Mouse (Mus musculus): Measurements from ENCODE around the gene F3. TPM values are rescaled to one million over a fixed set of nuclear protein-coding genes. Genes with fewer than 3 reads are reported as not detected.

F3 gene
- polyA plus RNA-seq, 1 experiment from 2014 or later, result 13.0 TPM

- peak overlapping the region; percentile 76 for H3K4me3 ChIP-seq (ENCODE audit: low read depth, low read length)
- H3K27ac ChIP-seq (ENCODE audit: low read length), result peak overlapping the region; percentile 77
- H3K9ac ChIP-seq (ENCODE audit: low read depth, low read length), result peak overlapping the region; percentile 81
- peak overlapping the region; percentile 89 for H3K4me2 ChIP-seq (ENCODE audit: low read length)
- peaks cover 19% of the 10 kb centered on the region for H3K4me1 ChIP-seq (ENCODE audit: control insufficient read depth, insufficient read depth, low read length)
- no peaks in the 10 kb centered on the region for H3K9me3 ChIP-seq (replicated peaks; ENCODE audit: control insufficient read depth, low read length, poor library complexity, severe bottlenecking)
- 0 out of 2 replicates have a peak, but pooled peaks cover 2% of the 10 kb centered on the region for H3K27me3 ChIP-seq (ENCODE audit: control insufficient read depth, insufficient read depth, low read depth, low read length)
- WGBS, result 4% methylated on average over 20 of the region's 20 CpGs
- no peaks in the 10 kb centered on the region for H3K36me3 ChIP-seq (ENCODE audit: control insufficient read depth, insufficient read depth, low read length)
- peak; percentile 76 for ATAC-seq
Measured at GRCm38 (mm10) chr3:121723968-121724524, 709 bp downstream of the F3 start.

- ATAC-seq, result no peak
- Histone ChIP-seq H3K27ac (ENCODE audit: low read length) (no peak overlapping the region), H3K4me2 (ENCODE audit: low read length) (peak overlapping the region; percentile 89), H3K9me3 (replicated peaks; ENCODE audit: control insufficient read depth, low read length, poor library complexity, severe bottlenecking) (no peaks in the 10 kb centered on the region), H3K27me3 (ENCODE audit: control insufficient read depth, insufficient read depth, low read depth, low read length) (0 out of 2 replicates have a peak, but pooled peaks cover 2% of the 10 kb centered on the region), H3K36me3 (ENCODE audit: control insufficient read depth, insufficient read depth, low read length) (peaks cover 2% of the 10 kb centered on the region; the same call in 1 of the 2 replicates), H3K4me1 (ENCODE audit: control insufficient read depth, insufficient read depth, low read length) (peaks cover 19% of the 10 kb centered on the region), H3K4me3 (ENCODE audit: low read depth, low read length) (peak overlapping the region; percentile 76), H3K9ac (ENCODE audit: low read depth, low read length) (peak overlapping the region; percentile 81; the same call in 1 of the 2 replicates)
- WGBS, result 36% methylated on average over 12 of the region's 12 CpGs
Measured at GRCm38 (mm10) chr3:121724553-121724952, 1.2 kb downstream of the F3 start.

DNA sequence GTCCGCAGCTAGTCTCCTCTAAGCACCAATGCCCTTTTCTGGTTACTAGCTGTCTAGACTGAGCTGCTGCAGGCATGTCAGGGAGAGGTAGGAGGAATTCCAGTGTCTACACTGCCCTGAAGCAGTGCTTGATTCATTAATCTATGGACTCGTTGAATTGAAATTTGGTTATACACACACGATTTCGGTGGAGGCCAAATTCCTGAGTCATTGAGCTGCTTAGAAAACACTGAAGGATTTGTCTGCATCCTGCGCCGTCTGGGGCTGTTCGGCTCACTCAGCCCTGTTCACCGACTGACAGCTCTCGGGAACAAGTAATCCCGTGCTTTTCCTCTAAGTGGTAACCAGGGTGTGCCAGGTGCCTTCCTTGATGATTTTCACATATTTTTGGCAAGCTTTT is 2.3 kb downstream of the F3 start:
- Histone ChIP-seq H3K4me2 (ENCODE audit: low read length) (peak overlapping the region; percentile 89), H3K36me3 (ENCODE audit: control insufficient read depth, insufficient read depth, low read length) (peaks cover 4% of the 10 kb centered on the region; the same call in 1 of the 2 replicates), H3K9me3 (replicated peaks; ENCODE audit: control insufficient read depth, low read length, poor library complexity, severe bottlenecking) (no peaks in the 10 kb centered on the region), H3K4me1 (ENCODE audit: control insufficient read depth, insufficient read depth, low read length) (peaks cover 19% of the 10 kb centered on the region), H3K27ac (ENCODE audit: low read length) (no peak overlapping the region), H3K4me3 (ENCODE audit: low read depth, low read length) (no peak overlapping the region), H3K9ac (ENCODE audit: low read depth, low read length) (no peak overlapping the region), H3K27me3 (ENCODE audit: control insufficient read depth, insufficient read depth, low read depth, low read length) (0 out of 2 replicates have a peak, but pooled peaks cover 2% of the 10 kb centered on the region)
- 70% methylated on average over 10 of the region's 10 CpGs for WGBS
- no peak for ATAC-seq

DNA sequence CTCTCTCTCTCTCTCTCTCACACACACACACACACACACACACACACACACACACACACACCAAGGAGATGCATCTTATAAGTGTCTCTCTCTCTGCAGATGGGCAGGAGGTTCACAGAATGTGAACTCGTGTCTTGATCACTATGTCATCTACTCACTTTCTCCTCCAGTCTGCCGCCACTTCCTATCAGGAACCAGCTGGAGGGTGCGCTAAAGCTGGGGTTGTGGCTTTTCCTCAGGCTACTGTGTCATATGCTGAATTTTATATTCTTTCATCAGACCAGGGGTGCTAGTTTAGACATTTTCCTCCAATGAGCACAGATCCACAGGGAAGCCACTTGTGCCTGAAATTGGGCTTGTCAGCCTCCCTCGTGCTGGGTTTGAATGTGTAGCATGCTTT is 6.3 kb downstream of the F3 start:
- 77% methylated on average over 4 of the region's 4 CpGs for WGBS
- peaks cover 7% of the 10 kb centered on the region; the same call in 1 of the 2 replicates for H3K4me1 ChIP-seq (ENCODE audit: control insufficient read depth, insufficient read depth, low read length)
- no peak overlapping the region for H3K4me2 ChIP-seq (ENCODE audit: low read length)
- H3K36me3 ChIP-seq (ENCODE audit: control insufficient read depth, insufficient read depth, low read length), result peaks cover 9% of the 10 kb centered on the region
- no peak for ATAC-seq
- no peaks in the 10 kb centered on the region for H3K27me3 ChIP-seq (ENCODE audit: control insufficient read depth, insufficient read depth, low read depth, low read length)
- no peak overlapping the region for H3K27ac ChIP-seq (ENCODE audit: low read length)
- H3K4me3 ChIP-seq (ENCODE audit: low read depth, low read length), result no peak overlapping the region
- no peaks in the 10 kb centered on the region for H3K9me3 ChIP-seq (replicated peaks; ENCODE audit: control insufficient read depth, low read length, poor library complexity, severe bottlenecking)
- no peak overlapping the region for H3K9ac ChIP-seq (ENCODE audit: low read depth, low read length)

GRCm38 (mm10) chr3:121735542-121735941 is 12.2 kb downstream of the F3 start:
- no peak for ATAC-seq
- H3K4me1 ChIP-seq (ENCODE audit: control insufficient read depth, insufficient read depth, low read length), result no peaks in the 10 kb centered on the region
- peaks cover 6% of the 10 kb centered on the region for H3K36me3 ChIP-seq (ENCODE audit: control insufficient read depth, insufficient read depth, low read length)
- H3K4me3 ChIP-seq (ENCODE audit: low read depth, low read length), result no peak overlapping the region
- no peak overlapping the region for H3K27ac ChIP-seq (ENCODE audit: low read length)
- H3K4me2 ChIP-seq (ENCODE audit: low read length), result no peak overlapping the region
- 69% methylated on average over 7 of the region's 7 CpGs for WGBS
- H3K27me3 ChIP-seq (ENCODE audit: control insufficient read depth, insufficient read depth, low read depth, low read length), result no peaks in the 10 kb centered on the region
- no peaks in the 10 kb centered on the region for H3K9me3 ChIP-seq (replicated peaks; ENCODE audit: control insufficient read depth, low read length, poor library complexity, severe bottlenecking)
- no peak overlapping the region for H3K9ac ChIP-seq (ENCODE audit: low read depth, low read length)

DNA sequence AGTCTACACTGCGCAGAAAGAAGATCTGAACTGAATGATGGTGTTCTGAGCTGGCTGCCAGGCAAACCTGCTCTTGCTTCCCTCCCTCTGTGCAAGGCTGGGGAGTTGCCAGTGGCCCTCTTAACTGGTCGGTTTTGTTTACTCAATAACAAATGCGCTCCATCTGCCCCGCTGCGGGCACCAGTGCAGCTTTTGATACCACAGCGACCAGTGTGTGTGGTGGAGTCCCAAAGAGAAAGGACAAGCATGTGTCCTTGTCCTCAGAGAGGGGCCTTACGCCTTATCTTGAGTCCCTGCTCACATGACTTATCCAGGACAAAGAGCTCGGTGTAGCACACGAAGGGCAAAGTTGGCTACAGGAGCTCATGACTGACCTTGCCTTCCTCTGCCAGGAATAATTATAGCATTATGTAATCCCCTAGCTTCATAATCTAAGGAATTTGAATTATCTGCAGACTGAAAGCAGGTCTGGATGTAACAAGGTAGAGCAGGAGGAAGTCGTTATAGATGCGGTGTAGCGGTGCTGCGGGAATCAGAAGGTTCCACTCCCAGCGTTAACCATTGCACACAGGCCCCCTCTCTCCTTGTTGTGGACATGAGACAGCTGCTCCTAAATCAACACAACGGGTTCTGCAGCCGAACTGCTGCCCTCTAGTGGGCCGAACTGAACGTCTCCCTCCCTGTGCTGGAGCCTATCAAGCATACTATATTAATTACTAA is 12.8 kb downstream of the F3 start:
- Histone ChIP-seq H3K27ac (ENCODE audit: low read length) (peak overlapping the region; percentile 1; the same call in 1 of the 2 replicates), H3K27me3 (ENCODE audit: control insufficient read depth, insufficient read depth, low read depth, low read length) (no peaks in the 10 kb centered on the region), H3K9me3 (replicated peaks; ENCODE audit: control insufficient read depth, low read length, poor library complexity, severe bottlenecking) (no peaks in the 10 kb centered on the region), H3K4me3 (ENCODE audit: low read depth, low read length) (no peak overlapping the region), H3K4me2 (ENCODE audit: low read length) (no peak overlapping the region; the same call in 1 of the 2 replicates), H3K36me3 (ENCODE audit: control insufficient read depth, insufficient read depth, low read length) (peaks cover 6% of the 10 kb centered on the region), H3K4me1 (ENCODE audit: control insufficient read depth, insufficient read depth, low read length) (no peaks in the 10 kb centered on the region), H3K9ac (ENCODE audit: low read depth, low read length) (no peak overlapping the region)
- 27% methylated on average over 18 of the region's 18 CpGs for WGBS
- ATAC-seq, result peak; percentile 94

DNA sequence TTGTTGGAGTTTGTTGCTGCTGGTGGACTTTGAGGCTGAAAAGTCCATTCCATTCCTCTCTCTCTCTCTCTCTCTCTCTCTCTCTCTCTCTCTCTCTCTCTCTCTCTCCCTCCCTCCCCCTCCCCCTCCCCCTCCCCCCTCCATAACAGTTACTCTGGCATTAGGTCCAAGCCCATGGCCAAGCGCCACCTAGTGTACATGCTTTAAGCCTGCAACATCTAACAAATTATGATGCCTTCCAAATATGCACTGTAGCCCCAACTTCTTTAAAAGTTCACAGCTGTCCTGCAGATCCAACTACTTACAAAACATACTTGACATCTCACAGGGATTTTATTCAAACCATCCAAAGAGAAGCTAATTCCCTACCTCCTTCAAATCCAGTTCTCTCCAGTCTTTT is 14.1 kb downstream of the F3 start:
- no peaks in the 10 kb centered on the region for H3K4me1 ChIP-seq (ENCODE audit: control insufficient read depth, insufficient read depth, low read length)
- no peaks in the 10 kb centered on the region for H3K9me3 ChIP-seq (replicated peaks; ENCODE audit: control insufficient read depth, low read length, poor library complexity, severe bottlenecking)
- H3K4me2 ChIP-seq (ENCODE audit: low read length), result no peak overlapping the region
- H3K36me3 ChIP-seq (ENCODE audit: control insufficient read depth, insufficient read depth, low read length), result peaks cover 6% of the 10 kb centered on the region
- ATAC-seq, result no peak
- H3K27ac ChIP-seq (ENCODE audit: low read length), result no peak overlapping the region
- no peak overlapping the region for H3K4me3 ChIP-seq (ENCODE audit: low read depth, low read length)
- no peak overlapping the region for H3K9ac ChIP-seq (ENCODE audit: low read depth, low read length)
- no peaks in the 10 kb centered on the region for H3K27me3 ChIP-seq (ENCODE audit: control insufficient read depth, insufficient read depth, low read depth, low read length)
- WGBS, result 40% methylated on average over 1 of the region's 1 CpGs

- Histone ChIP-seq H3K27me3 (ENCODE audit: control insufficient read depth, insufficient read depth, low read depth, low read length) (no peaks in the 10 kb centered on the region), H3K4me1 (ENCODE audit: control insufficient read depth, insufficient read depth, low read length) (no peaks in the 10 kb centered on the region), H3K4me2 (ENCODE audit: low read length) (no peak overlapping the region), H3K9me3 (replicated peaks; ENCODE audit: control insufficient read depth, low read length, poor library complexity, severe bottlenecking) (no peaks in the 10 kb centered on the region), H3K36me3 (ENCODE audit: control insufficient read depth, insufficient read depth, low read length) (peaks cover 6% of the 10 kb centered on the region; the same call in 1 of the 2 replicates), H3K27ac (ENCODE audit: low read length) (no peak overlapping the region), H3K4me3 (ENCODE audit: low read depth, low read length) (no peak overlapping the region), H3K9ac (ENCODE audit: low read depth, low read length) (no peak overlapping the region)
- whole genome bisulfite sequencing, result 78% methylated on average over 2 of the region's 2 CpGs
- no peak for ATAC-seq
Measured at GRCm38 (mm10) chr3:121737901-121738300, 14.6 kb downstream of the F3 start.

DNA sequence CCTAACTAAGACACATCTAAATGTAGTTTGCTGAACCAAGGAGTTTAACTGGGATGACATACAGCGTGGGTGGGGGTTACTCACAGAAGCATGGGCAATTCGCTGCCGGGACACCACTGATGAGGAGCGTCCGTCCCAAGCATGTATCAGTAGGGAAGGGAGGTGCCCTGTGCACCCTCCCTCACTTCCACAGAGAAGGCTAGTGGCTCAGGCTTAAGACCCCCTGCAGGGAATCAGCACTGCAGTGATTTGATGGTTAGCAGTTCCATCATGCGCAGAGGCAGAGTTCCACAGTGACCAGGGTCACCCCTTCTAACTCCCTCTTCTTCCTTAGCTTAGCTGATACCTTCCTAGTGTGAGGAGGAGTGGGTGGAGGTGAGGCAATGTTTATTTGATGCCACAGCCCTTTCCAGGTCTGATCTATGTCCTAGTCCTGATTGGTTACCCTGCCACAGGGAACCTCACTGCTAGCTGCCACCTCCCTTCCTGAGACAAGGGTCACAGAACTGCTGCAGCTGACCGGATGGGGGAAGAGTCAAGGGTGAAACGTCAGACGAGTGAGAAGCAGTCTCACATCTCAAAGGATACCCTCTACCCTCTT is 15.5 kb downstream of the F3 start:
- WGBS, result 85% methylated on average over 9 of the region's 9 CpGs
- Histone ChIP-seq H3K36me3 (ENCODE audit: control insufficient read depth, insufficient read depth, low read length) (peaks cover 6% of the 10 kb centered on the region; the same call in 1 of the 2 replicates), H3K27ac (ENCODE audit: low read length) (no peak overlapping the region), H3K27me3 (ENCODE audit: control insufficient read depth, insufficient read depth, low read depth, low read length) (no peaks in the 10 kb centered on the region), H3K4me2 (ENCODE audit: low read length) (no peak overlapping the region), H3K4me1 (ENCODE audit: control insufficient read depth, insufficient read depth, low read length) (no peaks in the 10 kb centered on the region), H3K4me3 (ENCODE audit: low read depth, low read length) (no peak overlapping the region), H3K9me3 (replicated peaks; ENCODE audit: control insufficient read depth, low read length, poor library complexity, severe bottlenecking) (no peaks in the 10 kb centered on the region), H3K9ac (ENCODE audit: low read depth, low read length) (no peak overlapping the region)
- no peak for ATAC-seq

Data from midbrain, embryonic 16.5 days (tissue).